ENCODE assay signal across 19 mouse cellular contexts in the genomic region with DNA sequence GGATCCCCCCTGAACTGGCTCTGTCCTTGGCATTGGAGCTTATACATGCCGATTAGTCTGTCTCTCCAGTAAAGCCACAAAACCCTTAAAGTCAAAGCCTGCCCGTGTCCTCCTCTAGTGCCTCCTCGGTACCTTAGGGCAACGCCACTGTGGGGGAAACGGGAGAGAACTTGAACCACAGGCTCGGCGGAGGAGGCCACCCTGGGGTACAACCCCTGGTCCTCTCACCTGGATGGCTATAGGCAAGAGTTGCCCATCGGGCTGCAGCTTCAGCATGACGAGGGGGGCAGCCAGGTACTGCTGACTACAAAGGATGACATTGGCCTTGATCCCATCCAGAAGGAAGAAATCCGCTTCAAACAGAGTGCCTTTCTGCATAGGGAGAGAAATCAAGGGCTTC. TPM values are rescaled to one million over a fixed set of nuclear protein-coding genes. Genes with fewer than 3 reads are reported as not detected.
"Had no signal": no experiment of that assay in that cellular context is flagged by ENCODE, and none has a peak within 500 bp of the region (broad histone marks: within the 10 kb centered on the region; RNA-seq: fewer than 3 reads in every experiment).

No protein-coding gene starts in this region.

- DNase-seq: retina, postnatal 1 day; right cerebral cortex, adult 18-20 months; right cerebral cortex, postnatal 14 days; right cerebral cortex, postnatal 25 days; right cerebral cortex, postnatal 4 days; spleen, adult 18-20 months; thymus, adult 18-20 months; thymus, adult 2 months; thymus, postnatal 14 days; thymus, postnatal 25 days; thymus, postnatal 36 days had no signal

- H3K27ac ChIP-seq: neural tube, embryonic 13.5 days; neural tube, embryonic 15.5 days; stomach, embryonic 15.5 days; stomach, postnatal 0 days had no signal

- H3K36me3 ChIP-seq: neural tube, embryonic 13.5 days; neural tube, embryonic 15.5 days; stomach, embryonic 15.5 days had no signal

- H3K9ac ChIP-seq: neural tube, embryonic 13.5 days; neural tube, embryonic 15.5 days; stomach, embryonic 15.5 days had no signal

- H3K4me2 ChIP-seq: neural tube, embryonic 13.5 days; neural tube, embryonic 15.5 days; stomach, embryonic 15.5 days had no signal

- H3K9me3 ChIP-seq: neural tube, embryonic 13.5 days; neural tube, embryonic 15.5 days; stomach, embryonic 15.5 days had no signal

- H3K4me3 ChIP-seq: neural tube, embryonic 13.5 days; neural tube, embryonic 15.5 days; stomach, embryonic 15.5 days had no signal

RNA-seq across cellular contexts. Expression of gene Alox15, which starts 4.0 kb away (rescaled TPM):
- polyA plus RNA-seq: neural tube, embryonic 13.5 days; neural tube, embryonic 14.5 days; neural tube, embryonic 15.5 days had no signal

RNA-seq across cellular contexts. Expression of gene Alox12e, which starts 25.4 kb away (rescaled TPM):
- polyA plus RNA-seq: neural tube, embryonic 13.5 days; neural tube, embryonic 14.5 days; neural tube, embryonic 15.5 days; stomach, embryonic 14.5 days; stomach, embryonic 15.5 days; stomach, embryonic 16.5 days; testis, adult 2 months had no signal
